Mouse (Mus musculus): Measurements from ENCODE around the gene Nav3.

The Nav3 gene

GRCm38 (mm10) chr10:110192026-110192805 is 263.8 kb downstream of the Nav3 start:
- no peak for DNase-seq (ENCODE audit: low spot score)

DNA sequence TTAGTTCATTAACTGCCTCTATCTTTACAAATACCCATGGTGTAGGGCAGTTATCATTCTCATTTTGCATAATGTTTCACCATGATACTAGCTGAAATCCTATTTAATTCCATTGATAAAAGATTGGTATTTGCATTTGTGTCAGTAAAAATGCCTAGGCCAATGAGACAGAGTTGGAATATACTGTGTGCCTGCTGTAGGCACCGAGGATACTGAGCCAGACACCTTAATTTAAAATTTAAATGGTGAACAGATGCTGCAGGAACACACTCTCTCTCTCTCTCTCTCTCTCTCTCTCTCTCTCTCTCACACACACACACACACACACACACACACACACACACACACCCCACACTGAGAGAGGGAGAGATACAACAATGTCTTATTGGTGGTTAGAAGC is 269.8 kb downstream of the Nav3 start:
- no peak for DNase-seq (ENCODE audit: low spot score)

DNA sequence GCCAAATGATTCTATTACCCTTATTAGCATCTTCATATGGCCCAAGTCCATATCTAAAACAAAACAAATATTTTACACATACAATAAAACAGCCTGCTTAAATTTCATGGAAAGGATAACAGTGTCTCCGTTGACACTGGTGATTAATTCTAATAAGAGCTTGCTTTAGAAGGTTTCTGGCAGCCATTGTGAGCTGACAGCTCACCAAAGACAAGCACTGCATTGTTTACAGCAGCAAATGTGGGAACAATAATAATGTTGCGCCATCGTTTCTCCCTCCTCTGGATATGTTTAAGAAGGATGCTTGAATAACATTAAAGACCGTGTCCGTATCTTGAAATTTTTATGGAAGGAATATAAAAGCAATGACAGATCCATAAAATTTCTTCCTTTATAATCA is 280.1 kb downstream of the Nav3 start:
- no peak for DNase-seq (ENCODE audit: low spot score)

DNA sequence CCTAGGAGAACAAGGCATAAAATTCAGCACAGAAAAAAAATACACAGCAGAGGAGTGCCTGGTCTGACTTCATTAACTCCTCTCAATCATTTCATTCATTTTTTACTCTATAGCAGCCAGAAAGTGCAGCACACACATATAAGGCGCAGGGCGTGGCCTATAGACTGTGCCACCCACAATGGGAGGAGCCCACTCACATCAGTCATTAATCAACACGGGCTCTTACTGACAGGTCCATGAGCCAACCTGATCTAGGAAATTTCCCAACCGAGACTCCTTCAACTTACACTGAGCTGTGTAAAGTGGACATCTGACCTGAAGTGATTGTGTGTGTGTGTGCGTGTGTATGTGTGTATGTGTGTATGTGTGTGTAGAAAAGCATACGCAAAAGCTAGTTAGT is 286.6 kb downstream of the Nav3 start:
- DNase-seq (ENCODE audit: low spot score) = no peak

DNA sequence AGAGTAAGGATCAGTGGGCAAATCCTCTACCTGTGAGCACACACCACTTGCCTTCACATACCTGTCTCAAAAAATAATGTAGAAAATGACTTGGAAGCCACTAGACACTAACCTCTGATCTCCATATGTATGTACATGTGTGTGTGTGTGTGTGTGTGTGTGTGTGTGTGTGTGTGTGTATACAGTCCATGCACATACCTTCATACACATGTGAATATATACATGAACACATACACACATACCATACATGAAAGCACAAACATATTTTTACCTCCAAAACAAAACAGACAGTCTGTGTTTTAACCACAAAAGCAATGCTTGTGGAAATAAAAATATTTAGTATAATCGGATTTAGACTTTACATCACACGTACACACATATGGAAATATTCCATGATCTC is 287.1 kb downstream of the Nav3 start:
- no peak for DNase-seq (ENCODE audit: low spot score)

DNA sequence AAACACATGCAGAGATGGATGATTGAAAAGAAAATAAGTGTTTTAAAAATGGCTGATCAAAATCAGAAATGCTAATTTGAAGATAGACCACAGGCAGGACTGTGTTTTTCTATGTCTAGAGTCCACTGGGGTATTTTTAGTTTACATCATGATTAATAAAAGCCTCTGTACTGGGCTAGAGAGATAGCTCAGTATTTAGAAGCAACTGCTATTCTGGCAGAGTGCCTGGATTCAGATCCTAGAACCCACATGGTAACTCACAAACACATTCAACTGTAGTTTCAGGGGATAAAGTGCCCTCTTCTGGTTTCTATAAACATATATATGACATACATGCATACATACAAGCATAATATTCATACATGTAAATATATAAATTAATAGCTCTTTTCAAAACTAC is 293.4 kb downstream of the Nav3 start:
- DNase-seq (ENCODE audit: low spot score) = no peak

- no peak for DNase-seq (ENCODE audit: low spot score)
Observed at GRCm38 (mm10) chr10:110160894-110161293, 295.1 kb downstream of the Nav3 start.

DNA sequence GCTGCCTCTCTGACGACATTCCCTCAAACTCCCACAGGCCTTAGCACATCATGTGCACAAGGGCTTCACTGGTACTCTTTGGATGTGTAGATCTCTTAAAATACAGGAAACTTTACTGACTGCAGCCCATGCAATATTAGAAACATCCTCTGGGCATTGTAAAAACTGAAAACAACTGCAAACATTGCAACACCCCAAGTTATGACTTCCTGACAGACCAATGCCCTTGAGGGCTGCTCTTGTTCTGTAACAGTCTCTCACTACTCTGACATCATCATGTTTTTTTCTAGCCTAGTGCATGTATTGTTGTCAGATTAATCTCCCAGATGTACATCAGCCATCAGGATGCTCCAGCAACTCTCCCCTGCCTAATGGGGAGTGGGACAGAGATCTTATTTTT is 296.5 kb downstream of the Nav3 start:
- no peak for DNase-seq (ENCODE audit: low spot score)

- DNase-seq (ENCODE audit: low spot score) = no peak
Observed at GRCm38 (mm10) chr10:110158122-110158521, 297.9 kb downstream of the Nav3 start.

- DNase-seq (ENCODE audit: low spot score) = no peak
Observed at GRCm38 (mm10) chr10:110156412-110156811, 299.6 kb downstream of the Nav3 start.

DNA sequence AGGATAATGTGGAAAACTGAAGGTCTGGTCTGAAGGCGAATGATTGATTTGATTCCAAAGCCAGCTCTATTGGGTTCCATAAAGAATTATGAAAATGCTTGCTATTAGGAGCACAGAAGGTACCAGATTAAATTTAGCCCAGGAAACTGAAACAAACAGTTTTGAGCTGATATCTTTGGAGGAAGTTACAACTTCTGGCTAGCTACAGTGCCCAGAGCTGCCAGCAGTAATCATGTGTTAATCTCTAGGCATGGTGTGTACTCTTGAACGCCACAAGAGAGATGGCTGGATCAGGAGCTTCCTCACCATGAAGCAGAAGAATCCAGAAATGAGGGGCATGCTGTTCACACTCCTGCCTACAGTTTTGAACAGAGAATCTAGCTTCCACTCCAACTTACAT is 300.5 kb downstream of the Nav3 start:
- no peak for DNase-seq (ENCODE audit: low spot score)

DNA sequence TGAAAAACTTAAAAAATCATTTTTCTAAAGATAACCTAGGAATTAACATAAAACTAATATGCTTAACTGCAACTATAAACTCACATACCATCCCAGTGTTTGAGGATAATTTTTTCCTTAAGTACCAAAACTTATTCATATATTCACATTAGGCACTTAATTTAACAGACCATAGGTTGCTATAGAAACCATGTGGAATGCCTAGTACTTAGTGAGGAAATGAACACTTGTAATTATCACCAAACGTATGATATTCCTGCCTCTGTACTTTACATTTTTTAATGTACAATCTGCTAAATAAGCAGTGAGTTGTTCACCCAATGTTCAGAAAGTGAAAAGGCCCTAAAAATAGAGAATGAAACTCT is 301.1 kb downstream of the Nav3 start:
- DNase-seq (ENCODE audit: low spot score) = no peak

DNA sequence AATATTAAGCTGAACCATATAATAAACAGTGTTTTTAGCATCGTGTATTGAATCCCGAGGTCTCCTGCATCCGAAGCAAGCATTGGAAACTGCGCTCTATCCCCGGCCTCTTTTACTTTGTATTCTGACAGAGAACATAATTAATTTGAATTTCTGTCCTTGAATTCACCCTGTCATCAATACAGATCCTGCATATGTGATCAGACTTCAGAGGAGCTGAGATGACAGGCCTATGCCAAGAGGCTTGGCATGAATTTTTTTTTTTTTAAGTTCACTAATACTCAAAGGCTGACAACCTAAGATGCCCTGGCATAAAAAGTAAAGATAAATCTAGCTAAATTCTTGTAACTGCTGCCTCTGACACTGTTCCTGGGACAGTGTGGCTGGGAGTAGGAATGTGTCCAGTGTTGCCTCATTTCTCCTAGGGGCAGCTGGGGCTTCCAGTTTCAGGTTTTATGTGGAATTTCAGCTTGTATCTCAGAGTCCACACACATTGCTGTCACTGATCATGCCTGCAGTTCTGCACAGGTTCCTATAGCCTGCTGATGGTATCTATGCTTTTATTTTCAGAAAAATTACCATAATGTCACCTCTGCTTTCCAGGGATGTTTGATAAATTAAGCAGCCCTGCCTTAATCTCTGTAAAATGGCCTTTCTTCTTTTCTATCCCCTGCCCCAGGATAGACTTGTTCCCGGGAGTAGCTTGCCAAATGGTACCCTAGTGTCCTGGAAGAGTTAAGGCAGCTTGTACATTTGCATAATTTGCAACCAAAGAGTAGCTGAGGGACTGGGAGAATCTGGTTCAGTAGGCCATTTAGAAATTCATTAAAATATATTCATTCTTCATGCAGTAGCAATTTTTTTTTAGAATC is 301.8 kb downstream of the Nav3 start:
- DNase-seq (ENCODE audit: low spot score) = no peak

- DNase-seq (ENCODE audit: low spot score) = no peak
Observed at GRCm38 (mm10) chr10:110120572-110120971, 335.4 kb downstream of the Nav3 start.

GRCm38 (mm10) chr10:110117341-110117740 is 338.7 kb downstream of the Nav3 start:
- DNase-seq (ENCODE audit: low spot score) = no peak

DNA sequence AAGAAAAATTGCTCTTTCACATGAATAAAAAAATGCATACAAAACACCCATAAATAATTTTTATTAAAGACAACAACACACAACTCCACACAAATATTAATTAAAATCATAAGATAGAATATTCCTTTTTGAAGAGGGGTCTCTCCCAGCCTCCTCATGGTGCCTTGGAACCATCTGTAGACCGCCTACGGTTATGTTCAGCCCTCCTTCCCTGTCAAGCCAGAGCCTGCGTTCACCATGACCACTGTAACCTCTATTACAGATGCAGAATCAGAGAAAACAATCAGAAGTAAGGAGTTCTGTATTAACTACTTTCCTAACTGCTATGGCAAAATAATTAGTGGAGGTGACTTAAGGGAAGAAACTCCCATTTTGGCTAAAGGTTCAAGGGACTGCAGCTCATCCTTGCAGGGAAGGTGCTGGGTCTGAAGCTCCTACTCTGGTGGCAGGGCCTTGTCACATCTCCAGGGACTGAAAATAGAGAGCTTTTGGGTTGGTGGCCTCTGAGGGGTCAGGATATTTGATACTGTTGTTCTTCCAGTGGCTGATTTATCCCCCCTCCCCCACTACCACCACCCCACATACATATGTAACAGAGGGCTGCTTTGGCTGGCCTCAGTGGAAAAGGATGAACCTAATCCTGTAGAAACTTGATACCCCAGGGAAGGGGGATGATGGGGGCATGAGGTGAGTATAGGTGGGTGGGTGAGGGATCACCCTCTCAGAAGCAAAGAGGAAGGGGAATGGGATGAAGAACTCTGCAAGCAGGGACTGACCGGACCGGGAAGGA is 343.1 kb downstream of the Nav3 start:
- DNase-seq (ENCODE audit: low spot score) = no peak

GRCm38 (mm10) chr10:110103255-110103654 is 352.7 kb downstream of the Nav3 start:
- no peak for DNase-seq (ENCODE audit: low spot score)

- peak; percentile 89 for DNase-seq (ENCODE audit: low spot score)
Observed at GRCm38 (mm10) chr10:110102231-110102630, 353.8 kb downstream of the Nav3 start.

DNA sequence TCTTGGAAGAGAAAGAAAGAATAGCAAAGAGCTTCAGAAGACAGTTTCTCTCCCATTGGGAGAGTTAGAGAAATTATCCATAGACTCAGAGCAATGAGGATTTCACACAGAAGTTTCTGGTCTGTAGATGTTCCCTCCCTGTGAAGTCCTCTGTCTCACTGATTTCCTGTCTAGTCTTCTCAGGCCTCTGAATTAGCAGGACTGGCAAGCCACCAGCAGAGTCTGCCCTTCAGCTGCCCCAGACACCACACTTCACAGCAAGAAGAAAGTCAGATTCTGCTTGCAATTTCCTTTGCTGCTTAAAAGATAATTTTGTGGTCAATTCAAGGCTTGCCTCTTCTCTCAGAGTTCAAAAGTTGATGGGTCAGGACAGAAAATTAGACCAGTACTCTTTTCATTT is 361.6 kb downstream of the Nav3 start:
- no peak for DNase-seq (ENCODE audit: low spot score)

DNA sequence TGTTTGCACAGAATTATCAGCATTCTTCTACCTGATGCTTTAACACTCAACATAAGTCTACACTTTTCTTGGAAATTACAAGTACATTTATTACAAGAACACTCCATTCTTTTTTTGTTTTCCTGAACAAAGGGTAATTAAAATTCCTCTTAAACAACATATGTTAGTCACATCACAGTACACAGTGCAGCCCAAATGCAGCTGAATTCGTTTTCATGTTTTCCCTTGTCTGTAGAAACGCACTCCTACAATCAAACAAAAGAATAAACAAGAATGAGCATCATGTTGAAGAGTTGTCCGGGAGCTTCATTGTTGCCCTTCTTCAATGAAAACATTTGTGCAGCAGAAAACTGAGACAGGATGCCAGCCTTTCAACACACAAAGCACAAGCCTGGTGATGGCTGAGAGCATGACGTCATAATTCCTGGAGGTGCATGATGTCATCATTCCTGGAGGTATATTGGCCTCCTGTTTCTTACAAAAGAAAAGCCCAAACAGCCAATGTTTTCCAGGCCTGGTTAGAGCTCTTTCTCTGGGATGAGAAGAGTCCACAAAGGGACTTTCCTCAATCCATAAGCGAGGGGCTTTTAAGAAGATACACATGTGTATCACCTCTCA is 367.5 kb downstream of the Nav3 start:
- no peak for DNase-seq (ENCODE audit: low spot score)

DNA sequence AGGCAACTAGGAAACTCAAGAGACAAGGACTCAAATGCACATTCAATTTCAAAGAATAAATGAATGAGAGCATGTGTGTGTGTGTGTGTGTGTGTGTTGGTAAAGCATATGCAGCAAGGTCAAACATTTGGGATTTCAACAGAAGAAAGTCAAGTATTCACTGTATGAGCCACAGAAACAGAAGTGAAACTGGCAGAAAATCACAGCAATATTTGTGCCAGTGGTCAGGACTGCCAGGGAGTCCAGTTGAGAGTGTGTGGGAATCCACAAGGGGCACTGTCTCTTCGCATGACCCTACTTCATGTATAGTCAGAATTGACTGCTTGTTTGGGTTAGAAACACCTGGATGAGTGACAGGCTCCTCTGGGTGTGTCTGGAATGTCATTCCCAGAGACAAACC is 370.1 kb downstream of the Nav3 start:
- no peak for DNase-seq (ENCODE audit: low spot score)

- DNase-seq (ENCODE audit: low spot score) = peak; percentile 77
Observed at GRCm38 (mm10) chr10:110085156-110085555, 370.8 kb downstream of the Nav3 start.
